Mouse (Mus musculus) liver, embryonic 13.5 days (tissue): ENCODE measurements at regions not wholly inside any gene's neighbourhood (a gene's known extent, or its start where the extent isn't known, plus 50 kb on each side); places are given as distances from the start of the nearest gene placed in this dataset.

Experiments used
- ATAC-seq: fragments of 200-750 bp; cut with Nextera tagmentation; 2 replicates; pipeline ENCODE4 v1.8.0; 2017; ENCODE audit warnings: low read depth, mild to moderate bottlenecking, moderate number of reproducible peaks, moderate library complexity
- DNase-seq: peaks from one replicate; pipeline ENCODE4 v3.0.0; 2022
- H3K27ac ChIP-seq: fragments of 300-500 bp; sonication (generic); 2 replicates; pipeline ENCODE4 v1.5.1; 2015; ENCODE audit warnings: moderate library complexity, mild to moderate bottlenecking, inconsistent platforms
- H3K27me3 ChIP-seq: fragments of 300-500 bp; sonication (generic); 2 replicates; pipeline ENCODE4 v1.6.1; 2015; ENCODE audit warnings: mild to moderate bottlenecking, inconsistent platforms
- H3K36me3 ChIP-seq: fragments of 300-500 bp; sonication (generic); 2 replicates; pipeline ENCODE4 v1.6.1; 2015; ENCODE audit warnings: mild to moderate bottlenecking, inconsistent platforms
- H3K4me1 ChIP-seq: fragments of 300-500 bp; sonication (generic); replicated peaks from 2 replicates; pipeline ENCODE4 v1.6.1; 2015; ENCODE audit warnings: inconsistent platforms
- H3K4me2 ChIP-seq: fragments of 300-500 bp; sonication (generic); 2 replicates; pipeline ENCODE4 v1.6.1; 2015; ENCODE audit warnings: inconsistent platforms, mild to moderate bottlenecking, moderate library complexity
- H3K4me3 ChIP-seq: fragments of 300-500 bp; sonication (generic); replicated peaks from 2 replicates; pipeline ENCODE4 v1.5.1; 2015; ENCODE audit warnings: mild to moderate bottlenecking, inconsistent platforms
- H3K9ac ChIP-seq: fragments of 300-500 bp; sonication (generic); 2 replicates; pipeline ENCODE4 v1.6.1; 2015; ENCODE audit warnings: mild to moderate bottlenecking, inconsistent platforms
- H3K9me3 ChIP-seq: fragments of 300-500 bp; sonication (generic); replicated peaks from 2 replicates; pipeline ENCODE4 v1.6.1; 2016; ENCODE audit warnings: inconsistent platforms
- WGBS: fragments of 180-500 bp; shearing (Covaris S2); methylation state at CpG from one replicate; pipeline ENCODE4 v1.1.7; 2015; ENCODE audit not compliant: insufficient replicate concordance; 5-methylcytosine and 5-hydroxymethylcytosine counted together

DNA sequence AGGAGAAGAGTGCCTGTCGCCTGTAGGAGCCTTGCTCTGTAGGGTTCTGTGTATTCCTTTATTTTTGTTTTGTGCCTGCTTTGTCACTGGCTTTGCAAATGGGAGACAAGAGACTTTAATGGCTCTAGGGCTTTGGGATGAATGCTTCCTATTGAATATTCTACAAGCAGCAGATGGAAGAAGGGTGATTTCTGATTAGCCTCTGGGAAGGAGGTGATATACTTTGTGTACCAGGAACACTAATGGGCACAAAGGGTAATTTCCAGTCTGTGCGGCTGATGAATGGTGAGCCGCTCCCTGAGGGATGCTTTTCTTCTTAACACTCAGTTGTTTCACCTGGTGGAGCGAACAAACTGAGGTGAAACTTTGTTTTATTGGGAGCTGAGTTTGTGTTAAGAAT is 435.5 kb downstream of the Bckdhb start:
- H3K4me2 ChIP-seq, result no peak overlapping the region
- no peak overlapping the region for H3K9ac ChIP-seq
- no peaks in the 10 kb centered on the region for H3K4me1 ChIP-seq
- no peak overlapping the region for H3K4me3 ChIP-seq
- no peaks in the 10 kb centered on the region for H3K27me3 ChIP-seq
- DNase-seq (no peak), ATAC-seq (no peak)
- no peaks in the 10 kb centered on the region for H3K36me3 ChIP-seq
- H3K27ac ChIP-seq, result no peak overlapping the region
- 56% methylated on average over 4 of the region's 4 CpGs for WGBS
- no peaks in the 10 kb centered on the region for H3K9me3 ChIP-seq

DNA sequence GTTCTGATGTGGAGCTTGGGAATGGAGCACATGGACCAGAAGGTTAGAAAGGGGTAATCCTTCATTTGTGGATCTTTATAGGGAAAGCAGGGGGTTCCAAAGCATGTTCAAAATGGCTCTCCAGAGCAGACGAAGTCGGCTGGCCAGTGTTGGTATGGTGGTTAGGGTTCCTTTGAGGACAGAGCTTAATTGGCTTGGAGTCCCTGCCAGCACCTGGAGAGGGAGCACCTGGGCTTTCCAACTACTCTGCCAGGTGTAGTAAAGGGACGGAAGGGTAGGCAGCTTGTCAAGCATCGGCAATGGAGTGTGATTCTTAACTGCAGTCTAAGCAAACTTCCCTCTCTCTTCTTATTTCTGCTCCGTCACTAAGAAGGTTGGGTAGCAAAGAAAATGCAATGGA is 438.5 kb downstream of the Bckdhb start:
- Histone ChIP-seq H3K9ac (no peak overlapping the region), H3K36me3 (no peaks in the 10 kb centered on the region), H3K4me1 (no peaks in the 10 kb centered on the region), H3K27me3 (no peaks in the 10 kb centered on the region), H3K9me3 (no peaks in the 10 kb centered on the region), H3K27ac (no peak overlapping the region), H3K4me3 (no peak overlapping the region), H3K4me2 (no peak overlapping the region)
- DNase-seq, result no peak
- 70% methylated on average over 5 of the region's 5 CpGs for WGBS
- no peak for ATAC-seq

GRCm38 (mm10) chr9:84369200-84369599 is 444.3 kb downstream of the Bckdhb start:
- no peak for ATAC-seq
- no peak overlapping the region for H3K9ac ChIP-seq
- DNase-seq, result no peak
- no peaks in the 10 kb centered on the region for H3K4me1 ChIP-seq
- H3K27me3 ChIP-seq, result no peaks in the 10 kb centered on the region
- H3K27ac ChIP-seq, result no peak overlapping the region
- no peak overlapping the region for H3K4me2 ChIP-seq
- 26% methylated on average over 1 of the region's 1 CpGs for WGBS
- H3K9me3 ChIP-seq, result no peaks in the 10 kb centered on the region
- H3K36me3 ChIP-seq, result no peaks in the 10 kb centered on the region
- H3K4me3 ChIP-seq, result no peak overlapping the region

GRCm38 (mm10) chr9:84370260-84370659 is 445.3 kb downstream of the Bckdhb start:
- 22% methylated on average over 4 of the region's 4 CpGs for WGBS
- Histone ChIP-seq H3K27me3 (no peaks in the 10 kb centered on the region), H3K4me3 (no peak overlapping the region), H3K27ac (no peak overlapping the region), H3K36me3 (no peaks in the 10 kb centered on the region), H3K4me2 (no peak overlapping the region), H3K9ac (no peak overlapping the region), H3K9me3 (no peaks in the 10 kb centered on the region), H3K4me1 (no peaks in the 10 kb centered on the region)
- ATAC-seq (no peak), DNase-seq (no peak)

DNA sequence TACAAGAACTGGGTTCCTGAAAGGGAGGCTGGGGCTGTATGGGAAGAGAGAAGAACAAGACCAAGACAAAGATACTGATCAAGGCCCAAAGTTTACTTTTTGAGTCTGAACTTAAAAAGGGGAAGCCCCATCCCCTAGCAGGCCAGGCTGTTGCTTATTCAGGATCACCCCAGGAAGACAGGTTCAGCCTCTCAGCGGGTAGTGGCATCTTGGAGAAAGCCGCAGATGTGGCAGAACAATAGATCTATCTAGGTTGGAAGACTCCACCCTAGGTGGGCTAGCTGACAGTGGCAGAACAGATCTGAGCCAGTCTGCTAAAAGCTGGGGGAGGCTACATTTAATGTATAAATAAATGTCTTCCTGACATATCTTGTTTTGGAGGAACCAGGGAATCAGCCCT is 450.8 kb downstream of the Bckdhb start:
- no peak for DNase-seq
- no peaks in the 10 kb centered on the region for H3K4me1 ChIP-seq
- no peaks in the 10 kb centered on the region for H3K9me3 ChIP-seq
- no peak overlapping the region for H3K9ac ChIP-seq
- H3K36me3 ChIP-seq, result no peaks in the 10 kb centered on the region
- ATAC-seq, result no peak
- H3K27ac ChIP-seq, result no peak overlapping the region
- no peak overlapping the region for H3K4me2 ChIP-seq
- no peaks in the 10 kb centered on the region for H3K27me3 ChIP-seq
- no peak overlapping the region for H3K4me3 ChIP-seq
- 55% methylated on average over 2 of the region's 2 CpGs for WGBS

GRCm38 (mm10) chr9:84376621-84377020 is 451.7 kb downstream of the Bckdhb start:
- no peak overlapping the region for H3K9ac ChIP-seq
- H3K4me2 ChIP-seq, result no peak overlapping the region
- H3K4me3 ChIP-seq, result no peak overlapping the region
- ATAC-seq (no peak), DNase-seq (no peak)
- no peaks in the 10 kb centered on the region for H3K27me3 ChIP-seq
- no peak overlapping the region for H3K27ac ChIP-seq
- no peaks in the 10 kb centered on the region for H3K36me3 ChIP-seq
- no peaks in the 10 kb centered on the region for H3K9me3 ChIP-seq
- H3K4me1 ChIP-seq, result no peaks in the 10 kb centered on the region
- WGBS, result 77% methylated on average over 6 of the region's 6 CpGs

GRCm38 (mm10) chr9:84381942-84382341 is 457.0 kb downstream of the Bckdhb start:
- H3K36me3 ChIP-seq, result no peaks in the 10 kb centered on the region
- H3K4me1 ChIP-seq, result no peaks in the 10 kb centered on the region
- no peaks in the 10 kb centered on the region for H3K27me3 ChIP-seq
- no peak overlapping the region for H3K9ac ChIP-seq
- ATAC-seq (no peak), DNase-seq (no peak)
- no peak overlapping the region for H3K27ac ChIP-seq
- H3K9me3 ChIP-seq, result no peaks in the 10 kb centered on the region
- H3K4me3 ChIP-seq, result no peak overlapping the region
- H3K4me2 ChIP-seq, result no peak overlapping the region

DNA sequence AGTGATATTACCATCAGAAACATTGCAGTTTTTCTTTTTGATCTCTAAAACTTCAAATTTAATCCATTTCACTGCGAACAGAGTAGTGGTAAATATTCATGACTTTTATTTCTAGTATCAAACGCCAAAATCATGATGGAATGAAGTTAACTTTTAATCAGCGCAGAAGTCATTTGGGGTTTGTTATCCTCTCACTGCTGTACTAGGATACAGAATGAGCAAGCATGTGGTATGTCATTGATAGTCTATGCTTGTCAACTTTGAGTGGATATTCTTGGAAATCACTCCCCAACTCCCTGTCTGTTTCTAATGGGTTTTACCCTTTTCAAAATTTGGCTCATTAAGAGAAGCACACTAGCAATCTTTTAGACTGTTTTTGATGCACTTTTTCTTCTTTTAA is 464.9 kb downstream of the Bckdhb start:
- ATAC-seq (no peak), DNase-seq (no peak)
- Histone ChIP-seq H3K36me3 (no peaks in the 10 kb centered on the region), H3K9ac (no peak overlapping the region), H3K27me3 (no peaks in the 10 kb centered on the region), H3K4me2 (no peak overlapping the region), H3K27ac (no peak overlapping the region), H3K4me1 (no peaks in the 10 kb centered on the region), H3K9me3 (no peaks in the 10 kb centered on the region), H3K4me3 (no peak overlapping the region)
- 82% methylated on average over 3 of the region's 3 CpGs for WGBS

- ATAC-seq (no peak), DNase-seq (no peak)
- no peak overlapping the region for H3K4me2 ChIP-seq
- no peaks in the 10 kb centered on the region for H3K36me3 ChIP-seq
- no peak overlapping the region for H3K9ac ChIP-seq
- WGBS, result 61% methylated on average over 3 of the region's 3 CpGs
- no peak overlapping the region for H3K27ac ChIP-seq
- no peaks in the 10 kb centered on the region for H3K9me3 ChIP-seq
- H3K27me3 ChIP-seq, result no peaks in the 10 kb centered on the region
- H3K4me1 ChIP-seq, result no peaks in the 10 kb centered on the region
- no peak overlapping the region for H3K4me3 ChIP-seq
Observed at GRCm38 (mm10) chr9:84394536-84395314, 469.8 kb downstream of the Bckdhb start.

DNA sequence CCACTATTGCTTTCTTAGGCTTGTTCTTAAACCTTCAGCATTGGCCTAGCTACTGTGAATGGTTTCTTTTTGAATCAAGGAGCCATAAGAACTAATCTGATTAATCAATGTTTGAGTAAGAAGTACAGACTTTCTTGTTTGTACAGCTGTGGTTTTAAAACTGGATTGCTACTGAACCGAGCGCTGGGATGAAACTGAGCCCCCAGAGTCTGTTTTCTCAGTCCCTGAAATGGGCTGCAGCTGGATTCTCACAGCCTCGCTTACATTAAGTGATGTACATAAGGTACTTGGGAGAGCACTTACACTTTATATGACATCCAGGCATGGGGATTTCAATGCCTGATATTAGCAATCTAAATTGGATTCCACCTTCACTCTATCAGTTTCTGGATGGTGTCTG is 474.5 kb downstream of the Bckdhb start:
- H3K9me3 ChIP-seq, result no peaks in the 10 kb centered on the region
- no peaks in the 10 kb centered on the region for H3K4me1 ChIP-seq
- H3K27me3 ChIP-seq, result no peaks in the 10 kb centered on the region
- no peak for ATAC-seq
- H3K27ac ChIP-seq, result no peak overlapping the region
- no peaks in the 10 kb centered on the region for H3K36me3 ChIP-seq
- WGBS, result 69% methylated on average over 3 of the region's 3 CpGs
- H3K4me2 ChIP-seq, result no peak overlapping the region
- H3K4me3 ChIP-seq, result no peak overlapping the region
- no peak for DNase-seq
- no peak overlapping the region for H3K9ac ChIP-seq

- no peaks in the 10 kb centered on the region for H3K36me3 ChIP-seq
- DNase-seq (no peak), ATAC-seq (no peak)
- no peaks in the 10 kb centered on the region for H3K4me1 ChIP-seq
- no peaks in the 10 kb centered on the region for H3K9me3 ChIP-seq
- H3K27ac ChIP-seq, result no peak overlapping the region
- H3K9ac ChIP-seq, result no peak overlapping the region
- no peak overlapping the region for H3K4me3 ChIP-seq
- no peaks in the 10 kb centered on the region for H3K27me3 ChIP-seq
- 61% methylated on average over 10 of the region's 10 CpGs for WGBS
- H3K4me2 ChIP-seq, result no peak overlapping the region
Observed at GRCm38 (mm10) chr9:84408260-84409203, 483.6 kb downstream of the Bckdhb start.
